Mouse (Mus musculus): ENCODE measurements around the gene Ereg. TPM values are rescaled to one million over a fixed set of nuclear protein-coding genes. Genes with fewer than 3 reads are reported as not detected.

Gene Ereg
- polyA plus RNA-seq, 1 experiment from 2014 or later: not detected

DNA sequence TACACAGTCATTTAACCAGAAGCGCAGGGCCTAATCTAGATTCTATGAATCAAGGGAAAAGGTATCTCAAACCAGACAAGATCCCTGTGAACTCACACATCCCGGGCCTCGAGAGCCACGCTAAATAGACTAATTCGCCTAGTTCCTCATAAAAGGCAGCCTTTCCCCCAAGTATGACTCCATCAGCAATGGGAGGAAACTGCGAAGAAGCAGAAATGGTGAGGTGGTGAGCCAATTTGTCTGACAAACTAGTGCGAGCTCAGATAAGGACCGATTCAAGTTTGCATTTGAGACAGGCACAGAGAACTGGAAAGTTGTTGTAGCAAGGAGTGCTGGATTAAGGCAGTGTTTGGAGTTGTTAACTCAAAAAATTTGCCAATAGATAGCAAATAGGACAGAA is 796 bp upstream of the Ereg start:
- WGBS: 80% methylated on average over 8 of the region's 8 CpGs

DNA sequence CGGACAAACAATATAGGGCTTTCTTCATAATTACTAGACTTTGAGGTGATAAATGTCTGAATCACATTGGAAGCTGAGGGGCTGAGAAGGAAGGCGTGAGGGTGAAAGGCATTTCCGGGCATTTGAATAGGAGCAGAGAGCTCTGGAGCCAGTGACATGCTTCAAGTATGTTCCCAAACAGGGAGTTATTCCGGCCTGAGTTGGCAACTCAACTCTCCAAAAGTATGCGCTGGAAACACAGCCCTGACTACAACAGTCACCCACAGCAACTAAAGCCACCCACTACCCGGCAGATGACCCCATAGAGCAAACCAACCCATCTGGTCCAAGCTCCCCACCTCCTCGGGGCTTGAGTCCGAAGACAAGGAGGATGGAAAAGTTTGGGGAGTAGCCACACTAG is 396 bp upstream of the Ereg start:
- H3K4me1 ChIP-seq: peaks cover 7% of the 10 kb centered on the region
- H3K9ac ChIP-seq (replicated peaks): no peak overlapping the region

More for the DNA sequence above, 796 bp upstream of the Ereg start:
- no peak overlapping the region for H3K9ac ChIP-seq (replicated peaks)
- H3K4me3 ChIP-seq (replicated peaks): no peak overlapping the region
- no peaks in the 10 kb centered on the region for H3K9me3 ChIP-seq (replicated peaks)
- peaks cover 14% of the 10 kb centered on the region; the same call in 1 of the 2 replicates for H3K27me3 ChIP-seq (replicated peaks)
- ATAC-seq (ENCODE audit: low FRiP score): no peak
- peaks cover 7% of the 10 kb centered on the region for H3K4me1 ChIP-seq
- no peak overlapping the region for H3K4me2 ChIP-seq
- no peaks in the 10 kb centered on the region for H3K36me3 ChIP-seq
- H3K27ac ChIP-seq (replicated peaks): no peak overlapping the region

DNA sequence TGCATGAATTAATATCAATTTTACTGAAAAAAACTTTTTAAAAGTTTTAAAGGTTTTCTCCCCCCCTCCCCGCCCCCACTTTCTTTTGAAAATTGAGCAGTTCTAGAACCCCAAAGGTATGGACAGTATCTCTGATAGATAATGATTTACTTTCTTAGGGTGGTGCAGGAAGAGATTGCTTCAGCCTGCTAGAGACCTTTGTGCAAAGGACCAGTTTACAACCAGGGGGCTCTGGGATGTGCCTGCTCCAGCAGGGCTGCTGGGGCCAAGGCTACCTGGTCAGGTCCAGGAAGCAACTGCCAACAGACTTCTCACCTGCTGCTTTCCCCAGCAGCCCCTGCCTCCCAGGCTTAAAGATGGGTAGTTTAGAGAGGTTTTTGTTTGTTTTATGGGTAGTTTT is 599 bp downstream of the Ereg start:
- peaks cover 14% of the 10 kb centered on the region; the same call in 1 of the 2 replicates for H3K27me3 ChIP-seq (replicated peaks)
- no peak overlapping the region for H3K27ac ChIP-seq (replicated peaks)
- no peak overlapping the region for H3K4me3 ChIP-seq (replicated peaks)
- H3K36me3 ChIP-seq: no peaks in the 10 kb centered on the region
- ATAC-seq (ENCODE audit: low FRiP score): no peak
- peaks cover 7% of the 10 kb centered on the region for H3K4me1 ChIP-seq
- 52% methylated on average over 1 of the region's 1 CpGs for WGBS
- peak overlapping the region; percentile 61; the same call in 1 of the 2 replicates for H3K4me2 ChIP-seq
- H3K9me3 ChIP-seq (replicated peaks): no peaks in the 10 kb centered on the region
- H3K9ac ChIP-seq (replicated peaks): no peak overlapping the region

More for the DNA sequence above, 396 bp upstream of the Ereg start:
- Histone ChIP-seq H3K4me3 (replicated peaks) (peak overlapping the region; percentile 32), H3K9me3 (replicated peaks) (no peaks in the 10 kb centered on the region), H3K27ac (replicated peaks) (no peak overlapping the region), H3K36me3 (no peaks in the 10 kb centered on the region), H3K27me3 (replicated peaks) (peaks cover 14% of the 10 kb centered on the region; the same call in 1 of the 2 replicates), H3K4me2 (peak overlapping the region; percentile 61)
- peak; percentile 35 for ATAC-seq (ENCODE audit: low FRiP score)
- 53% methylated on average over 8 of the region's 8 CpGs for whole genome bisulfite sequencing

DNA sequence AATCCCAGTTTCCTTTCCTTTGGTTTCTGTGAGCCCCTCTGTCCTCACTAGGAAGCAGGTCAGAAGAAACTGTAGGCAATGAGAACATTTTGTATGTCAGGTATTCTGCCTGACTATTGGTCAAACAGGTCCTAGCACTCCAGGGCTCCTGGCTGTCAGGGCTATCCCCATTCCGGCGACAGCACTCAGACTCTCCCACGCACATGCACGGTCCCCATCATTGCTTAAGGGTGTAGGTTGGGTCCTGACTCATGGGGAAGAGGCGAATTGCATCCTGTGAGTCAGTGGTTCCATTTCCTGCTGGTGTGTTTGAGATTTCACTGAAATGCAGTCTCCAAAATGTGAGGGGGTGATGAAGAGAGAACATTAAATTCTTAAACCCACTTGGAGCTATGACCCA is 8.6 kb downstream of the Ereg start:
- Histone ChIP-seq H3K36me3 (no peaks in the 10 kb centered on the region), H3K27me3 (replicated peaks) (no peaks in the 10 kb centered on the region), H3K9me3 (replicated peaks) (no peaks in the 10 kb centered on the region), H3K9ac (replicated peaks) (no peak overlapping the region), H3K4me2 (no peak overlapping the region), H3K27ac (replicated peaks) (no peak overlapping the region), H3K4me3 (replicated peaks) (no peak overlapping the region), H3K4me1 (no peaks in the 10 kb centered on the region)
- WGBS: 83% methylated on average over 5 of the region's 5 CpGs
- no peak for ATAC-seq (ENCODE audit: low FRiP score)

DNA sequence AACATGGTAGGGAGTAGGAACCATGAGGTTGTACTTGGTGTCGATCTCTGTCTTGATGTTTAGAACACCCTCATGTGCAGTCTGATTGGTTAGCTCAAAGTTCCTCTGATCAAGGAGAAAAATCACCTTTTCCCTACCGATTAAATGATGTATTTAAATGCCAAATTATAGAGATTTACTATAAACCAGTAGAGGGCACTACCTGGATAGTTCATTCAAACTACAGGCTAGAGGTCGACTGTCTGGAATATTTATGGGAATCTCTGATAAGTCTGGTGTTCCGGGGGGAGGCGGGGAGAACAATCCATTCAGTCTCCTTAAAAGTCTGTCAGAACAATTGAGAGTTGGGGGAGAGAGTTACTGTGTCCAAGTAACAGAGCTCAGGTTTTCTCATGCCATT is 10.9 kb downstream of the Ereg start:
- no peaks in the 10 kb centered on the region for H3K4me1 ChIP-seq
- no peak for ATAC-seq (ENCODE audit: low FRiP score)
- no peak overlapping the region for H3K9ac ChIP-seq (replicated peaks)
- no peak overlapping the region for H3K4me2 ChIP-seq
- no peak overlapping the region for H3K4me3 ChIP-seq (replicated peaks)
- no peaks in the 10 kb centered on the region for H3K27me3 ChIP-seq (replicated peaks)
- 77% methylated on average over 5 of the region's 5 CpGs for WGBS
- no peak overlapping the region for H3K27ac ChIP-seq (replicated peaks)
- no peaks in the 10 kb centered on the region for H3K9me3 ChIP-seq (replicated peaks)
- H3K36me3 ChIP-seq: no peaks in the 10 kb centered on the region

DNA sequence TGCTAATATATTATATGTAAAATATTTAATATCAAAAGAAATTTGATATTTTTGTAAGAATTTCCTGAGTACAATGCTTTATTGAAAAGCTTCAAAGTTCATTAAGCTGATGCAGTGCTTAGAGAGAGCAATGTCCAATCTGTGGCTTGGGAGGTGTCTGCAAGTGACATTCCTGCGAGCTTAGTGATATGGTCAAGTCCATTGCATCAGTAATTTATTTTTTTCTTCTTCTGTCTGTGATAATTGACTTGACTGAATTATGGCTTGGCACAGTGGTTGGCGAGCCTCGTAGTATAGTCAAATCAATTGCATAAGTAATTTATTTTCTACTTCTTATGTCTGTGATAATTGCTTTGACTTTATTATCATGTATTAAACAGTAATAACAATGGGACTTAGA is 15.9 kb downstream of the Ereg start:
- H3K4me1 ChIP-seq: no peaks in the 10 kb centered on the region
- no peaks in the 10 kb centered on the region for H3K27me3 ChIP-seq (replicated peaks)
- no peak overlapping the region for H3K4me3 ChIP-seq (replicated peaks)
- no peaks in the 10 kb centered on the region for H3K9me3 ChIP-seq (replicated peaks)
- H3K27ac ChIP-seq (replicated peaks): no peak overlapping the region
- no peak overlapping the region for H3K9ac ChIP-seq (replicated peaks)
- no peak for ATAC-seq (ENCODE audit: low FRiP score)
- no peaks in the 10 kb centered on the region for H3K36me3 ChIP-seq
- H3K4me2 ChIP-seq: no peak overlapping the region
- 42% methylated on average over 3 of the region's 3 CpGs for WGBS

DNA sequence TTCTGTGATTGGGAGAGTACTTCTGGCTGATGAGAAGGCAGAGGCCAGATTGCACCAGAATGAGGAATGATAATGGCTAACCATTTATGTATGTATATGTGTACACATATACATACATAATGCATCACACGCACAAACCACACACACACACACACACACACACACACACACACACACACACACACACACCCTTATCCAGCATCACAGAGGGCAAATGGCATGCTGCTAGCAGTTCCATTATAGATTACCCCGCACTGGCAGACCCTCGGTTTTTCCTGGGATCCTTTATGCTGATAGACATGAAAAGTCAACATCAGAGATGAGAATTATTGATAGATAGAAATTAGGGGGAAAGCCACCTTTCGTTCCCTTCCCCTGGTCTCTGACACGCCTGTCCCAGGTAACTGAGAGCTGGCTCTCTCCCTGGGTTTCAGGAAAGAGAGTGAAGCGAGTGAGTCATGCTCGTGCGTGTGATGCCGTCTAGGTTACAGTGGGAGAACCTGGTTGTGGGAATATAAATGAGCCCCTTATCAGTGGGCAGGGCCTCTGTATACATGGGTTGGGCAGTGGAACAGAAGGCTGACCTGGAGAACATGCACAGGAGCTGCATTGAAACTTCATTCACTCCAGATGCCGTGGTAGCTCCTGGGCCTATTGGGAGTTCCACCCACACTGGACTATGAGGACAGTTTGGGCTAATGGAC is 23.6 kb downstream of the Ereg start:
- no peaks in the 10 kb centered on the region for H3K36me3 ChIP-seq
- no peaks in the 10 kb centered on the region for H3K9me3 ChIP-seq (replicated peaks)
- 89% methylated on average over 10 of the region's 10 CpGs for WGBS
- no peak overlapping the region for H3K9ac ChIP-seq (replicated peaks)
- H3K27me3 ChIP-seq (replicated peaks): no peaks in the 10 kb centered on the region
- H3K27ac ChIP-seq (replicated peaks): no peak overlapping the region
- ATAC-seq (ENCODE audit: low FRiP score): no peak
- no peaks in the 10 kb centered on the region for H3K4me1 ChIP-seq
- H3K4me2 ChIP-seq: no peak overlapping the region
- no peak overlapping the region for H3K4me3 ChIP-seq (replicated peaks)

DNA sequence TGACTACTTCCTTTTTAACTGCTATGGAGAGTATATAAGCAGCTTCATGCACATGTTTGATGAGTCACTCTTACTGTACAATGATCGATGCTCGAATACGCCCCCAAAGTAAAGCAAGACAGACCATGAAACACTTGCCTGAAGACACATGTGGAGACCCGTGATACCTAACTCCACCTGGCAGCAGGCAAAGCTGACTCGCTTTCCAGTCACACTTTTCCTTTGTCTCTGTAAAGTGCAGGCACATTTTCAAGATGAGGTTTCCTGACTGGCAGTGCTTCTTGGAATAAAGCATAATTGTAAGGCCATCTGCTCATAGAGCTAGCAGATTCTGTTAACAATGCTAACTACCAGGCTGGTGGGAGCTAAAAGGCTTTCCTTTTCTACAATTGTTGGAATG is 27.3 kb downstream of the Ereg start:
- ATAC-seq (ENCODE audit: low FRiP score): no peak
- H3K4me1 ChIP-seq: no peaks in the 10 kb centered on the region
- no peak overlapping the region for H3K27ac ChIP-seq (replicated peaks)
- no peak overlapping the region for H3K4me2 ChIP-seq
- no peaks in the 10 kb centered on the region for H3K27me3 ChIP-seq (replicated peaks)
- H3K9me3 ChIP-seq (replicated peaks): no peaks in the 10 kb centered on the region
- 94% methylated on average over 5 of the region's 5 CpGs for WGBS
- no peak overlapping the region for H3K4me3 ChIP-seq (replicated peaks)
- no peak overlapping the region for H3K9ac ChIP-seq (replicated peaks)
- H3K36me3 ChIP-seq: no peaks in the 10 kb centered on the region

DNA sequence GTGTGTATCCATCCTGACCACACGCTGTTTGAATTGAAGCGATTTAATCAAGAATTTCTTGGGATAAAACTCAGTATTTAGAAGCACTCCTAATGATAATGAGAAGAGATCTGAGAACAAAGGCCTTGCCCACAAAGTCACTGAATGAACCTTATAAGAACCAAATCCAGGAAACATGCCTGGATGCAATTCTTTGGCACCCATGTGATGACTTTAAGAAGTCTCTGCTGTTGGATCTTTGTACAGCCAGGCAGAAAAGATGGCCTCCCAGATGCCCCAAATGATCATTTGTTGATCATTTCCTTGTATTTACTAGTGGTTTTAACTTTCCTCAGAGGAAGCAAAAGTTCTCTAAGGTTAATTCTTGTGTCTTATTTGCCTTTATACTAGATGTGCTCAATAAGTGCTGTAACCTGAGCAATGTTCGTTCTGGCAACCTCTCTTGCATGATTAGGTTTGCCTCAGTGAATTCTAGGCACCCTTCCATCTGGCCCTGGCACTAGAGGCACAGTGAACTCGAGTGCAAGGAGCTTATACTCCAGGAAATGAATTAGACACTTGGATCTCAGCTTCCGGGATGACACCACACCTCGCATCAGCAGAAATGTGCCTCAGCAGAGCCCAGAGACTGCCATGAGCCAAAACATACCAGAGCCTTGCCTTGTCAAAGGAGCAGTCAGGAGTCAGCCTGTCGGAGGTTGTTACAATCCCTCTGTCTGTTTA is 29.7 kb downstream of the Ereg start:
- no peak overlapping the region for H3K4me3 ChIP-seq (replicated peaks)
- H3K9ac ChIP-seq (replicated peaks): no peak overlapping the region
- no peaks in the 10 kb centered on the region for H3K36me3 ChIP-seq
- no peaks in the 10 kb centered on the region for H3K9me3 ChIP-seq (replicated peaks)
- 78% methylated on average over 7 of the region's 7 CpGs for whole genome bisulfite sequencing
- H3K27ac ChIP-seq (replicated peaks): no peak overlapping the region
- no peaks in the 10 kb centered on the region for H3K4me1 ChIP-seq
- H3K27me3 ChIP-seq (replicated peaks): no peaks in the 10 kb centered on the region
- ATAC-seq (ENCODE audit: low FRiP score): no peak
- H3K4me2 ChIP-seq: no peak overlapping the region

DNA sequence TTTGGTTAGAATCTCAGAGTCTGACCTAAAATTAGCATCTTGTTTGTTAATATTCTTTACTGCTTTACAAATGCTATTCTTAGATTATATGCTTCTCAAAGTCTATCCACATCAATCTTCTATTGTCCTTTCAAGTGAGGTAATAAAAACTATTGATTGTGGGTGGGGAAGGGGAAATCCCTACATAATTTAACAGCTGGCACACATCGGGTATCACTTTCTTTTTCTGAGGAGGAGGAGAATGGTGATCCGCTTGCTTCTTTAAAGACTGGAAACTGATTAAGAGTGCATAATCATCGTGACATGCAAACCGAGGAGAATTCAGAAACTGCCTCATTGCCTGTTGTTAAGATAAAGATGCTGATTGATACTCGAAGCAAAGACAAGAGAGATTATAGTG is 31.8 kb downstream of the Ereg start:
- ATAC-seq (ENCODE audit: low FRiP score): no peak
- Histone ChIP-seq H3K4me1 (no peaks in the 10 kb centered on the region), H3K9me3 (replicated peaks) (no peaks in the 10 kb centered on the region), H3K4me3 (replicated peaks) (no peak overlapping the region), H3K27me3 (replicated peaks) (no peaks in the 10 kb centered on the region), H3K4me2 (no peak overlapping the region), H3K36me3 (no peaks in the 10 kb centered on the region), H3K27ac (replicated peaks) (no peak overlapping the region), H3K9ac (replicated peaks) (no peak overlapping the region)
- WGBS: 59% methylated on average over 5 of the region's 5 CpGs

DNA sequence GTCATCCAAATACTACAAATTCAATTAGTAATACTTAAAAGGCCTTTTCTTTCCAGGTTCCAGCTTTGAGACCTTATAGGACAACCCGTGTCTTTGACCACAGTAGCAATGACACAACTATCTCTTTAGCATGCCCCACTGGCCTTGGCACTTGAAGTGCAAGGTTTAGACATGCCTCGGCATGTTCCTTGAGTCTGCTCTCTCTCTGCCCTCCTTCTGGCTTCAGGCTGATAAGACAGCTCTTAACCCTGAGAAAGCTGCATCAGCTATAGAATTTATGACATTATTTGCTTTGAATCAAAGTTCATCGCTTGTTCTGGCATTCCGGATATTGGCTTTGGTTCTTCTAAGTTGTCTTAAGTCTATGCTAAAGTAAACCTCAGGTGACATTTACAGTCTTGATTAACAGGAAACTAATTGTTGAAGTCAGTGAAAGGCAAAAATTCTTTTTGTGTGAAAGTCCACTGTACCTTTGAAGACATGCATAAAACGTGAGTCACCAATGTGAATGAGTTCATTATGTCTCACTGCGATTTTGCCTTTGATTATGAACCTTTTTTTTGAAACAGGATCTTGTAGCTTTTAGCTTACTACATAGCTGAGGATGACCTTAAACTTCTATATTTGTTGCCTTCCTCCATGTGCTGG is 35.7 kb downstream of the Ereg start:
- Histone ChIP-seq H3K27me3 (replicated peaks) (no peaks in the 10 kb centered on the region), H3K4me3 (replicated peaks) (no peak overlapping the region), H3K27ac (replicated peaks) (no peak overlapping the region), H3K36me3 (no peaks in the 10 kb centered on the region), H3K9me3 (replicated peaks) (no peaks in the 10 kb centered on the region), H3K9ac (replicated peaks) (no peak overlapping the region), H3K4me1 (no peaks in the 10 kb centered on the region), H3K4me2 (no peak overlapping the region)
- ATAC-seq (ENCODE audit: low FRiP score): no peak
- WGBS: 91% methylated on average over 6 of the region's 6 CpGs

DNA sequence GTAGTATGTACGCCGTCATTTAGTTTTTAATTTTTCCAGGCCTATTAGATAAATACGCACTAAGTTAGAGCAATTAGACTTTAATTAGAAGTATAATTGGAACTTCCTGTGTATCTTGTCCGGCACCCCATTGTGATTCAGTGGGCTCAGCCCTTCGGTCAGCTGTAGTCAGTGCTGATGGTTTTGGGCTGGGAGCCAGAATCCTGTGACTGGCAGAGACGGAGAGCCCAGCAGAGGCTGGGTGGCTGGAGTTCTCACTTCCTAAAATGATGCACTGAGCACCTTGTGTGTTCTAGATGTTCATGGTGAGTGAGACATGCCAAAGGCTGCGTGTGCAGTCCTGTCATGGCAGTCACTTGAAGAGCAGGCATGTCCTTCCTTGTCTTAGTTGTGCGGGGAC is 36.6 kb downstream of the Ereg start:
- no peaks in the 10 kb centered on the region for H3K36me3 ChIP-seq
- ATAC-seq (ENCODE audit: low FRiP score): no peak
- H3K9ac ChIP-seq (replicated peaks): no peak overlapping the region
- no peak overlapping the region for H3K4me3 ChIP-seq (replicated peaks)
- H3K27me3 ChIP-seq (replicated peaks): no peaks in the 10 kb centered on the region
- H3K27ac ChIP-seq (replicated peaks): no peak overlapping the region
- 77% methylated on average over 8 of the region's 8 CpGs for WGBS
- H3K4me1 ChIP-seq: no peaks in the 10 kb centered on the region
- H3K4me2 ChIP-seq: no peak overlapping the region
- H3K9me3 ChIP-seq (replicated peaks): no peaks in the 10 kb centered on the region

Measured in neural tube, embryonic 15.5 days (tissue).